Mouse (Mus musculus): ENCODE results near the gene Wdtc1.

The Wdtc1 gene

DNA sequence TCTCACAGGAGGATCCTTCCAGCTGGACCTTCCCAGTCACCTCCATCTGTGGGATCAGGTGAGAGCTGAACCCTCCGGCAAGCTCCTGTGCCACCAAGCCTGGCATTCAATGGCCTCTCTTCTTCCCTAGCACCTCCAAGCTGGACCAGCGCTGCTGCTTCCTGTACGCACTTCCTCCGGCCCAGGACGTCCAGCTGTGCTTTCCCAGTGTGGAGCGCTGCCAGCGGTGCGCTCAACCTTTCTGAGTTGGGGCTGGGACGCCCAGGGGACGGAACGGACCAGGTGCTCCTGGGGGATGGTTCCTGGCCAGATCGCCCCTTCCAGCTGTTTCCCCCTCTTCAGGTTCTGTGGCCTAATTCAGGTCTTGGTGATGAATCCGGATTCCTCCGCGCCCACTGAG is 106.2 kb downstream of the Wdtc1 start:
- peak; percentile 57 for DNase-seq

DNA sequence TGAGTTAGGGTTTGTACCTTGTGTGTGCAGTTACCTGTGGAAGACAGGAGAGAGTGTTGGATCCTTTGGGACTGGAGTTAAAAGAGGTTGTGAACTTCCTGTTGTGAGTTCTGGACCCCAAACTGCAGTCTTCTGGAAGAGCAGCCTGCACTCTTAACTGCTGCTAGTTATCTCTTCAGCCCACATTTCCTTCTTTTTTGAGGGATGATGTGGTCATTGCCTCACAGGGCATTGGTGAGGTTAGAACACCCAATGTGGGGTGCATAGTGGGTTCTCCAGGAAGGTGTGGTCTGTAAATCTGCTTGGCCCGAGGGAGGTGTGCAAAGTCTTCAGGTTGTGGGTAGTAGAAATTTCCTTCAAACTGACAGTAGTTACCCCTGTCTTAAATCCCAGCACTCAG is 109.0 kb downstream of the Wdtc1 start:
- DNase-seq: no peak

DNA sequence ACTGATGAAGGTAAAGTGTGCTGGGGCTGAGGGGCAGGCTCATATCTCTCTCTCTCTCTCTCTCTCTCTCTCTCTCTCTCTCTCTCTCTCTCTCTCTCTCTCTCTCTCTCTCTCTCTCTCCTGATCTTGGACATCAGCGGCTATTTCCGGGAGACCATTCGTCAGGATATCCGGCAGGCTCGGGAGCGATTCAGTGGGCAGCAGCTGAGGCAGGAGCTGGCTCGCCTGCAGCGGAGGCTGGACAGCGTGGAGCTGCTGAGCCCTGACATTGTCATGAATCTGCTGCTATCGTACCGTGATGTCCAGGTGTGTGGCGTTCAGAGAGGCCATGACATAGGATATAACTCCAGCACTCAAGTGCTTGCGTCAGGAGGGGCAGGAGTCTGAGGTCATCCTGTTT is 109.7 kb downstream of the Wdtc1 start:
- DNase-seq: peak; percentile 43

GRCm38 (mm10) chr4:133242710-133243109 is 110.6 kb downstream of the Wdtc1 start:
- no peak for DNase-seq

All from lung, postnatal 14 days (tissue).